ENCODE assay signal across 7 mouse cellular contexts in the genomic region with DNA sequence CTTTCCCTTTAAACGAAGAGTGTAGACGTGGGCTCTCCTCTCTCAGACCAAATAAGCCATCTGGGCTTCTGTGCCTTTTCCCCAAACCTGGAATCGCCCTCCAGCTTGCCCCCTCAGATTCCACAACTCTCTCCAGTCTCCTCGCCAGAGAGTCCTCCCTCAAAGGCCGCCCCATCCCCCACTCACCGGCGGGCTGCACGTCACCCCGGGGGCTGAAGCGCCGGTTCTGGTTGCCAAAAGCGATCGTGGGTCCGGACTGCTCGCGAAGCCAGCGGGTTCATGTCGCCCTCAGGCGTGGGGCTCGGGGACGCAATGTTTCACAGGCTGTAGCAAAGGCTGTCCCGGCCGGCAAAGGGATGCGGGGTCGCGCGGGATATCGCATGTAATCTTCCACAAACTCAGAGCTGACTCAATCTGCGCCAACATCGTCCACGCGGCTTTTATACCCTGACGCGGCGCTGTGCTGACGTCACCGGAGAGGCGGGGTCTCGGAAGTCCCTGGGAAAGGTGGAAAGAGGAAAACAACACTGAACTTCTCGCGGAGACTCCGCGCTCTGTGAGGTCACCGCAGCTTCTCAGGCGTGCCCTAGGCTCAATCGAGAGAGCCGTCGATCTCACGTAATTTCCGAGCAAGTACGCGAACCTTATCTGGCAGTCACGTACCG. TPM values are rescaled to one million over a fixed set of nuclear protein-coding genes. Genes with fewer than 3 reads are reported as not detected.
DNase-seq lines count a peak whose midpoint lies in the region; ATAC-seq lines count a peak whose summit lies in the region.

Ppp1r15a (minus strand) TSS at position 460 of the 665 bp plus-strand sequence.
Plekha4 (plus strand) TSS at position 522 of the 665 bp plus-strand sequence.

- H3K4me1 ChIP-seq in embryonic facial prominence, embryonic 10.5 days = peaks cover 53% of the 10 kb centered on the region
- peaks cover 55% of the 10 kb centered on the region for H3K4me1 ChIP-seq in limb, embryonic 10.5 days
- H3K4me1 ChIP-seq in midbrain, embryonic 13.5 days (replicated peaks) = peaks cover 33% of the 10 kb centered on the region

- peak within 1 kb of the TSS; percentile 96 for H3K4me3 ChIP-seq in embryonic facial prominence, embryonic 10.5 days
- H3K4me3 ChIP-seq in limb, embryonic 10.5 days = peak within 1 kb of the TSS; percentile 91
- H3K4me3 ChIP-seq in midbrain, embryonic 13.5 days (replicated peaks) = peak within 1 kb of the TSS; percentile 72

- peak within 1 kb of the TSS; percentile 95 for H3K27ac ChIP-seq in embryonic facial prominence, embryonic 10.5 days (replicated peaks)
- H3K27ac ChIP-seq in limb, embryonic 10.5 days = peak within 1 kb of the TSS; percentile 91
- peak within 1 kb of the TSS; percentile 74 for H3K27ac ChIP-seq in midbrain, embryonic 13.5 days

- peak within 1 kb of the TSS; percentile 92 for H3K4me2 ChIP-seq in midbrain, embryonic 13.5 days (replicated peaks)

- ATAC-seq in granulocyte monocyte progenitor cell, adult 5-6 weeks (replicated peaks; ENCODE audit: poor library complexity, severe bottlenecking) = peak; percentile 72
- peak; percentile 82 for ATAC-seq in midbrain, embryonic 13.5 days

- no peaks in the 10 kb centered on the region for H3K9me3 ChIP-seq in embryonic facial prominence, embryonic 10.5 days
- H3K9me3 ChIP-seq in limb, embryonic 10.5 days (replicated peaks) = no peaks in the 10 kb centered on the region
- no peaks in the 10 kb centered on the region for H3K9me3 ChIP-seq in midbrain, embryonic 13.5 days

- H3K27me3 ChIP-seq in embryonic facial prominence, embryonic 10.5 days (replicated peaks; ENCODE audit: low read depth, poor library complexity, severe bottlenecking) = no peaks in the 10 kb centered on the region
- 0 out of 2 replicates have a peak, but pooled peaks cover 3% of the 10 kb centered on the region for H3K27me3 ChIP-seq in limb, embryonic 10.5 days (ENCODE audit: low read depth, poor library complexity, severe bottlenecking)
- 0 out of 2 replicates have a peak, but pooled peaks cover 3% of the 10 kb centered on the region for H3K27me3 ChIP-seq in midbrain, embryonic 13.5 days

- WGBS in embryonic facial prominence, embryonic 10.5 days = under 1% methylated on average over 54 of the region's 54 CpGs
- WGBS in limb, embryonic 10.5 days = under 1% methylated on average over 54 of the region's 54 CpGs
- under 1% methylated on average over 54 of the region's 54 CpGs for WGBS in midbrain, embryonic 13.5 days

- peak within 1 kb of the TSS; percentile 86 for H3K9ac ChIP-seq in midbrain, embryonic 13.5 days (replicated peaks)

- peak; percentile 97 for DNase-seq in adrenal gland, postnatal 10 days
- DNase-seq in embryonic facial prominence, embryonic 10.5 days (ENCODE audit: low spot score) = peak; percentile 95
- peak; percentile 94 for DNase-seq in kidney, adult 11 months
- peak; percentile 98 for DNase-seq in limb, embryonic 10.5 days (ENCODE audit: low spot score)
- peak; percentile 98 for DNase-seq in spleen, adult 12 weeks (ENCODE audit: low spot score)

- peaks cover 22% of the 10 kb centered on the region for H3K36me3 ChIP-seq in embryonic facial prominence, embryonic 10.5 days (replicated peaks)
- H3K36me3 ChIP-seq in limb, embryonic 10.5 days = peaks cover 19% of the 10 kb centered on the region
- H3K36me3 ChIP-seq in midbrain, embryonic 13.5 days = no peaks in the 10 kb centered on the region

RNA-seq across cellular contexts. Expression of gene Ppp1r15a, which starts in this region (rescaled TPM):
- 10 to 100 TPM; 28.0 to 48.2 TPM for total RNA-seq in adrenal gland, postnatal 10 days (2021)
- 18.6 and 21.6 TPM in 2 replicates for polyA plus RNA-seq in embryonic facial prominence, embryonic 10.5 days (2016; fragmentation: Nextera tagmentation; extraction: Ambion mirVana)
- total RNA-seq in granulocyte monocyte progenitor cell, adult 5-6 weeks (2014; fragmentation: Nextera tagmentation) = 8.3 and 22.1 TPM in 2 replicates
- total RNA-seq in granulocyte monocyte progenitor cell, adult 5-6 weeks (2017) = 51.1 and 54.9 TPM in 2 replicates
- 22.4 and 25.7 TPM in 2 replicates for polyA plus RNA-seq in limb, embryonic 10.5 days (2016; fragmentation: Nextera tagmentation; extraction: Ambion mirVana)
- 11.7 and 11.9 TPM in 2 replicates for polyA plus RNA-seq in midbrain, embryonic 13.5 days (2015; fragmentation: Nextera tagmentation; extraction: Ambion mirVana)

RNA-seq across cellular contexts. Expression of gene Plekha4, which starts in this region (rescaled TPM):
- 1 to 10 TPM; 5.4 to 9.2 TPM for total RNA-seq in adrenal gland, postnatal 10 days (2021)
- polyA plus RNA-seq in embryonic facial prominence, embryonic 10.5 days (2016; fragmentation: Nextera tagmentation; extraction: Ambion mirVana) = 1.9 and 2.3 TPM in 2 replicates
- not detected in 2 replicates for total RNA-seq in granulocyte monocyte progenitor cell, adult 5-6 weeks (2014; fragmentation: Nextera tagmentation)
- total RNA-seq in granulocyte monocyte progenitor cell, adult 5-6 weeks (2017) = 0.26 TPM in 1 of 2 replicates, not detected in the other
- polyA plus RNA-seq in limb, embryonic 10.5 days (2016; fragmentation: Nextera tagmentation; extraction: Ambion mirVana) = 0.43 and 1.0 TPM in 2 replicates
- 0.23 and 0.46 TPM in 2 replicates for polyA plus RNA-seq in midbrain, embryonic 13.5 days (2015; fragmentation: Nextera tagmentation; extraction: Ambion mirVana)

Comparison
In these comparisons a context has a peak if more than half of its experiments do, and no peak if none do; other contexts are left out.
1. Peak in every context shown above with its lines: DNase-seq, ATAC-seq, H3K4me3 ChIP-seq and H3K27ac ChIP-seq.
2. RNA of gene Plekha4 (total RNA-seq): 5.4 to 9.2 TPM in adrenal gland, postnatal 10 days; 0.26 TPM in granulocyte monocyte progenitor cell, adult 5-6 weeks; every median in the first group is over 4 times any median in the second.